Mouse (Mus musculus): ENCODE results near the gene Ncor1. TPM values are rescaled to one million over a fixed set of nuclear protein-coding genes. Genes with fewer than 3 reads are reported as not detected.
A peak's percentile ranks its signal among the peaks of the same experiment; 100 is the strongest.
"Not testable (repeated sequence)": the region's sequence is repeated elsewhere in the genome, so short reads cannot be mapped to it uniquely, and the experiment has no call there.

Ncor1 gene
- polyA plus RNA-seq, 1 experiment = 73.7 TPM

DNA sequence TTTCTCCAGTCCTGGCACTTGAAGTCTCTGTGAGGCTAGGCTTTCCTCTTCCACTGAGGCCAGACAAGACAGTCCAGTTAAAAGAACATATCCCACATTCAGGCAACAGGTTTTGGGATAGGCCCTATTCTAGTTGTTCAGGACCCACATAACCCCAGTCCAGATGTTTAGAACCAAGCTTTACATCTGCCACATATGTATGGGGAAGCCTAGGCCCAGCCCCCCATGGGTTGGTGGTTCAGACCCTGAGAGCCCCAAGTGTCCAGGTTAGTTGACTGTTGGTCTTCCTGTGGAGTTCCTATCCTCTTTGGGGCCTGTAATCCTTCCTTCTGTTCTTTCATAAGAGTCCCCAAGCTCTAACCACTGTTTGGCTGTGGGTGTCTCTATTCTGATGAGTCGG, 170.6 kb downstream of the Ncor1 start:
- Histone ChIP-seq H3K27me3 (ENCODE audit: control insufficient read depth, insufficient read depth, low read length) (no peaks in the 10 kb centered on the region), H3K36me3 (ENCODE audit: control insufficient read depth, insufficient read depth, low read length) (peaks cover 4% of the 10 kb centered on the region), H3K27ac (ENCODE audit: control insufficient read depth, insufficient read depth, low read depth, low read length) (no peak overlapping the region), H3K4me1 (ENCODE audit: control insufficient read depth, insufficient read depth, low read length) (no peaks in the 10 kb centered on the region), H3K4me3 (ENCODE audit: control insufficient read depth, low read depth, low read length) (no peak overlapping the region)
- TF ChIP-seq POLR2A (IDR thresholded peaks at IDR 0.05; ENCODE audit: control insufficient read depth, low read depth, low read length) = no peak

DNA sequence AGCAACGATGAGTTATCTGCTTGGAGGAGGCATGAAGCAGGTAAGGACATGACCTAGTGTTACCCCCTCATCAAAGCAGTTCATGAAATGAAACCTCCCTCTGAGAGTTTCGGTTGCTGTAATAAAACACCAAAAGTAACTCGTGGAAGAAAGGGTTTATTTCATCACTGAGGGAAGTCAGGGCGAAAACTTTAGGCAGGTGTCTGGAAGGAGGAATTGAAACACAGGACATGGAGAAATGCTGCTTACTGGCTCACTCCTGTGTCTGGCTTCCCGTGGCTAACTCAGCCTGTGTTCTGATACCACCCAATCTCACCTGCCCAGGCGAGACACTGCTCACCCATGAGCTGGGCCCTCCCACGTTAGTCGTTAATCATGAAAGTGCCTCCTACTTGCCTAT, 173.3 kb downstream of the Ncor1 start:
- Histone ChIP-seq H3K36me3 (ENCODE audit: control insufficient read depth, insufficient read depth, low read length) (peaks cover 4% of the 10 kb centered on the region), H3K4me3 (ENCODE audit: control insufficient read depth, low read depth, low read length) (no peak overlapping the region), H3K4me1 (ENCODE audit: control insufficient read depth, insufficient read depth, low read length) (peaks cover 3% of the 10 kb centered on the region), H3K27ac (ENCODE audit: control insufficient read depth, insufficient read depth, low read depth, low read length) (no peak overlapping the region), H3K27me3 (ENCODE audit: control insufficient read depth, insufficient read depth, low read length) (no peaks in the 10 kb centered on the region)
- TF ChIP-seq CTCF (IDR thresholded peaks at IDR 0.05; ENCODE audit: control insufficient read depth, insufficient read depth, insufficient replicate concordance, low read depth, low read length) = no peak
- no peak for TF ChIP-seq POLR2A (IDR thresholded peaks at IDR 0.05; ENCODE audit: control insufficient read depth, low read depth, low read length)

DNA sequence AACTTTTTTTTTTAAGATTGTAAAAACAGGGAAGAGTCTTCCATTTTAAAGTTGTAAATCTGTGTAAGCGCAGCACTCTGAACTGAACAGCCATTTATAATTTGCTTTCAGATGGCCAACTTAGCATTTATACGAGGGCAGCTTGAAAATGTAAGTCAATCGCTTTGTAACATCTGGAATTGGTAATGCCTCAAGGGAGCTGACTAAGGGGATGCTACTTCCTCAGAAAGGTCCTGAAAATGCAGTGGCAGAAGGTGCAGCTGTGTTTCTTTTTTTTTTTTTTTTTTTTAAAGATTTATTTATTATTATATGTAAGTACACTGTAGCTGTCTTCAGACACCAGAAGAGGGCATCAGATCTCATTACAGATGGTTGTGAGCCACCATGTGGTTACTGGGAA, 174.3 kb downstream of the Ncor1 start:
- H3K4me1 ChIP-seq (ENCODE audit: control insufficient read depth, insufficient read depth, low read length); H3K36me3 ChIP-seq (ENCODE audit: control insufficient read depth, insufficient read depth, low read length); H3K4me3 ChIP-seq (ENCODE audit: control insufficient read depth, low read depth, low read length); H3K27ac ChIP-seq (ENCODE audit: control insufficient read depth, insufficient read depth, low read depth, low read length); H3K27me3 ChIP-seq (ENCODE audit: control insufficient read depth, insufficient read depth, low read length): not testable (repeated sequence)

DNA sequence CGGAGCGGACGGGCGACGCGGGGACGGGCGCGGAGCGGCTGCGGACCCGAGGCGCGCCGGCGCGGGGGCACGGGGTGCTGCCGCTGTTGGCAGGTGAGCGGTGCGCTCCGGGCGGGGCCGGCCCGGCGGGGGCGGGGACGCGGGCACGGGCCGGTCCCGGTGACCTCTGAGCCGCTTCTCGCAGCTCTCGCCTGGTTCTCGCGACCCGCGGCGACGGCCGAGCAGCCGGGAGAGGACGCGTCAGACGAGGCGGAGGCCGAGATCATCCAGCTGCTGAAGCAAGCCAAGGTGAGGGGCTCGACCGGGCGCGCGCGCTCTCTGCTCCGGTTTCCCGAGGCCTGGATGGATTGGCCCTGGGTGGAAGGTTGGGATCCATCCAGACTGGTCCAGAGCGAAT, 176.7 kb downstream of the Ncor1 start:
- peaks cover 3% of the 10 kb centered on the region; the same call in 1 of the 2 replicates for H3K36me3 ChIP-seq (ENCODE audit: control insufficient read depth, insufficient read depth, low read length)
- peak overlapping the region; percentile 88 for H3K4me3 ChIP-seq (ENCODE audit: control insufficient read depth, low read depth, low read length)
- no peak for TF ChIP-seq POLR2A (IDR thresholded peaks at IDR 0.05; ENCODE audit: control insufficient read depth, low read depth, low read length)
- TF ChIP-seq CTCF (IDR thresholded peaks at IDR 0.05; ENCODE audit: control insufficient read depth, insufficient read depth, insufficient replicate concordance, low read depth, low read length) = no peak
- no peaks in the 10 kb centered on the region for H3K27me3 ChIP-seq (ENCODE audit: control insufficient read depth, insufficient read depth, low read length)
- H3K4me1 ChIP-seq (ENCODE audit: control insufficient read depth, insufficient read depth, low read length) = peaks cover 3% of the 10 kb centered on the region
- H3K27ac ChIP-seq (ENCODE audit: control insufficient read depth, insufficient read depth, low read depth, low read length) = peak overlapping the region; percentile 92

DNA sequence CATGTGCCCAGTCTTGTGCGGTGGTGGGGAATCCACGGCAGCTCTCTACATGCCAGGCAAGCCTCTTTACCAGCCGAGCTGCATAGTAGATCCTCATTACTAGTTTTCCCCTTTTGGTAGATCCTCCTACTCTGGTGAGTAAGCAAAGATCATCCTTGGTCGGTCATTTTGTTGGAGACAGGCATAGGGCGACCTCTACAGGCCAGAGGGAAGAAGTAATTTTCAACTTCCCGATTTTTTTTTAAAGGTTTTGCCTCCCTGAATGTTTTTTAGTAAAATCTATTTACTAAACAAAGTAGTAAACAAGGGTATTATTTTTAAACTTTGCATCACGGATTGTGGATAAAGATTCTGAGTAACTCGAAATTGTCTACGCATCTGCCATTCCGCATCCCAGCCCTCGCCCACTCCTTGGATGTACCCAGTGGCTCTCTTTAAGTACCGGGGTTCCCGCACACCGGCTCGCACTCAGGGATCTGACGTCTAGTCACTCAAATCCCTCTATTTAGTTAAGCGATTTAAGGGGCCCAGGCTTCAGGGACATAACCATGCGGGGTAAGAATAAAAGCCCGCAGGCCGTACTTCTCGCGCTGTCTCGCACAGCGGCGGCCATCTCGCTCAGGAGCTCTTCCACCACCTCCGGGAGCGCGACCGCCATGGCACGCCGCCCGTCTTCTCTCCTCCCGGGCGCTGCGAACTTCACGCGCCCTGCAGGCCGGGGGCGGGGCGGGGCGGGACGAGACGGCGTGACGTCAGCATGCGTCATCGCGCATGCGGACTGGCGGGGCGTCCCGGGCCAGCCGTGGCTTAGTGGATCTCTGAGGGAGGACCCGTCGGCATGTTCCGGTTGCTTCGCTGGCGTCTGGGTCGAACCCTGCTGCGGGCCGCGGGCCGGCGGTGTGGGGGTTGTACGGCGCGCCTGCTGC, 177.4 kb downstream of the Ncor1 start, which contains the start of the genes Zswim7 and Ttc19:
Gene Zswim7 (minus strand): TSS at position 701 of the 926 bp plus-strand sequence.
Gene Ttc19 (plus strand): TSS at position 799 of the 926 bp plus-strand sequence.
- Histone ChIP-seq H3K27me3 (ENCODE audit: control insufficient read depth, insufficient read depth, low read length) (no peaks in the 10 kb centered on the region), H3K4me3 (ENCODE audit: control insufficient read depth, low read depth, low read length) (peak within 1 kb of the TSS; percentile 88), H3K36me3 (ENCODE audit: control insufficient read depth, insufficient read depth, low read length) (peaks cover 3% of the 10 kb centered on the region; the same call in 1 of the 2 replicates), H3K4me1 (ENCODE audit: control insufficient read depth, insufficient read depth, low read length) (peaks cover 3% of the 10 kb centered on the region), H3K27ac (ENCODE audit: control insufficient read depth, insufficient read depth, low read depth, low read length) (peak within 1 kb of the TSS; percentile 92)
- TF ChIP-seq CTCF (IDR thresholded peaks at IDR 0.05; ENCODE audit: control insufficient read depth, insufficient read depth, insufficient replicate concordance, low read depth, low read length) = no peak
- peak; percentile 78 for TF ChIP-seq POLR2A (IDR thresholded peaks at IDR 0.05; ENCODE audit: control insufficient read depth, low read depth, low read length)

DNA sequence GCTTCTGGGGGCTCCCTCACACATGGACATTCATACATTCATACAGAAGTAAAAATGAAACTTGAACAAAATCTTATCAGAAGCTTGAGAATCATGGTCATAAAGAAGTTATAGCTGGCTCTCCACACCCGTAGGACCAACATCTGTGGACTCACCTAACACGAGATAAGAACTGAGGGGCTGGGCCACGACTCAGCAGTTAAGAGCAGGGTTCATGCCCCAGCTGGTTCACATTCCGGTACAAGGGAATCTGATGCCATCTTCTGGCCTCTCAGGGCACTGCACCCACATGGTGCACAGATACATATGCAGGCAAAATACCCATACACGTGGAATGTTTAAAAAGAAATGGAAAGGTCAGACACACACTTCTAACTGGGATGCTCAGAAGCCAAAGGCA, 180.3 kb downstream of the Ncor1 start:
- Histone ChIP-seq H3K27me3 (ENCODE audit: control insufficient read depth, insufficient read depth, low read length) (no peaks in the 10 kb centered on the region), H3K27ac (ENCODE audit: control insufficient read depth, insufficient read depth, low read depth, low read length) (no peak overlapping the region), H3K4me1 (ENCODE audit: control insufficient read depth, insufficient read depth, low read length) (peaks cover 3% of the 10 kb centered on the region), H3K4me3 (ENCODE audit: control insufficient read depth, low read depth, low read length) (no peak overlapping the region), H3K36me3 (ENCODE audit: control insufficient read depth, insufficient read depth, low read length) (no peaks in the 10 kb centered on the region)
- TF ChIP-seq CTCF (IDR thresholded peaks at IDR 0.05; ENCODE audit: control insufficient read depth, insufficient read depth, insufficient replicate concordance, low read depth, low read length) = peak; percentile 70; the same call in 1 of the 2 replicates
- no peak for TF ChIP-seq POLR2A (IDR thresholded peaks at IDR 0.05; ENCODE audit: control insufficient read depth, low read depth, low read length)

DNA sequence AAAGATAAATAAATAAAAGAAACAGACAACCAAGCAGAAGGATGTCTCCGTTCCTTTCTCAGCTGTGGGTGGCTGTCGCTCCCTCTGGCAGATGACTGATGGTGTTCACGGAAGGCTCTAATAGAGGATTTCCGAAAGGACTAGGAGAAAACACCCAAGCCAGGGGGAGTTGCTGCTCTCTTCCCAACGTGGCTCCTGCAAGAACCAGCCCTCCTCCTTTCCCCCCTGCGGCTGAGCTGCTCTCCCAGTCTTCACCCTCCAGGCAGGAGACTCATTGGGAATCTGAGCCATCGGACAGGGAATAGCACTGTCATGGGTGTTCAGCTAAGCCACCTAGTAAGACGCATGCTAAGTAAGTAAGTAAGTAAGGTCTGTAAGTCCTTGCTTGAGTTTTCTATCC, 181.3 kb downstream of the Ncor1 start:
- Histone ChIP-seq H3K27ac (ENCODE audit: control insufficient read depth, insufficient read depth, low read depth, low read length) (no peak overlapping the region), H3K27me3 (ENCODE audit: control insufficient read depth, insufficient read depth, low read length) (no peaks in the 10 kb centered on the region), H3K4me3 (ENCODE audit: control insufficient read depth, low read depth, low read length) (no peak overlapping the region), H3K4me1 (ENCODE audit: control insufficient read depth, insufficient read depth, low read length) (peaks cover 3% of the 10 kb centered on the region), H3K36me3 (ENCODE audit: control insufficient read depth, insufficient read depth, low read length) (no peaks in the 10 kb centered on the region)
- TF ChIP-seq CTCF (IDR thresholded peaks at IDR 0.05; ENCODE audit: control insufficient read depth, insufficient read depth, insufficient replicate concordance, low read depth, low read length) (no peak), POLR2A (IDR thresholded peaks at IDR 0.05; ENCODE audit: control insufficient read depth, low read depth, low read length) (no peak)

All from testis, adult 2 months (tissue).